Mouse (Mus musculus): ENCODE results near the gene Ms4a14. TPM values are rescaled to one million over a fixed set of nuclear protein-coding genes. Genes with fewer than 3 reads are reported as not detected.

Gene Ms4a14
- polyA plus RNA-seq (2017; shearing (Covaris generic)): not detected

GRCm38 (mm10) chr19:11314354-11314753 lies at the start of gene Ms4a14:
Gene Ms4a14 (minus strand): TSS chr19:11314454.

GRCm38 (mm10) chr19:11335932-11336331 lies 21.7 kb upstream of the Ms4a14 start, which contains the start of gene Ms4a7:
Gene Ms4a7 (minus strand): TSS chr19:11336146.

GRCm38 (mm10) chr19:11283773-11284172 lies 30.5 kb downstream of the Ms4a14 start, which contains the start of gene Ms4a5:
Gene Ms4a5 (minus strand): TSS chr19:11283873.

GRCm38 (mm10) chr19:11266052-11266845 lies 48.0 kb downstream of the Ms4a14 start, which contains the start of gene Ms4a1:
Gene Ms4a1 (minus strand): TSS chr19:11266241.

Other genes with a start within 250 kb of the Ms4a14 start
- gene Ms4a8a, start 233.4 kb downstream of the Ms4a14 start, polyA plus RNA-seq (2017; shearing (Covaris generic)): not detected
- not detected for gene 1700017D01Rik, start 183.6 kb downstream of the Ms4a14 start, polyA plus RNA-seq (2017; shearing (Covaris generic))
- not detected for gene 1700025F22Rik, start 149.1 kb downstream of the Ms4a14 start, polyA plus RNA-seq (2017; shearing (Covaris generic))
- gene Ms4a13, start 117.7 kb downstream of the Ms4a14 start, polyA plus RNA-seq (2017; shearing (Covaris generic)): not detected
- not detected for gene Ms4a12, start 82.0 kb downstream of the Ms4a14 start, polyA plus RNA-seq (2017; shearing (Covaris generic))
- gene Ms4a1, start 48.2 kb downstream of the Ms4a14 start, polyA plus RNA-seq (2017; shearing (Covaris generic)): 1.9 TPM
- gene Ms4a5, start 30.6 kb downstream of the Ms4a14 start, polyA plus RNA-seq (2017; shearing (Covaris generic)): not detected
- 0.83 TPM for gene Ms4a7, start 21.7 kb upstream of the Ms4a14 start, polyA plus RNA-seq (2017; shearing (Covaris generic))
- gene Ms4a4a, start 61.1 kb upstream of the Ms4a14 start, polyA plus RNA-seq (2017; shearing (Covaris generic)): 1.5 TPM
- gene Ms4a4c, start 90.3 kb upstream of the Ms4a14 start, polyA plus RNA-seq (2017; shearing (Covaris generic)): 118 TPM
- 3,895 TPM for gene Ms4a4b, start 129.1 kb upstream of the Ms4a14 start, polyA plus RNA-seq (2017; shearing (Covaris generic))
- gene Ms4a6c, start 154.9 kb upstream of the Ms4a14 start, polyA plus RNA-seq (2017; shearing (Covaris generic)): 19.0 TPM
- 287 TPM for gene Gm8369, start 171.5 kb upstream of the Ms4a14 start, polyA plus RNA-seq (2017; shearing (Covaris generic))
- 1,152 TPM for gene Ms4a6b, start 202.1 kb upstream of the Ms4a14 start, polyA plus RNA-seq (2017; shearing (Covaris generic))
- 5.7 TPM for gene Ms4a4d, start 222.3 kb upstream of the Ms4a14 start, polyA plus RNA-seq (2017; shearing (Covaris generic))